ENCODE assay signal across 9 mouse cellular contexts in genomic region chr11:69655264-69656064, GRCm38 (mm10). TPM values are rescaled to one million over a fixed set of nuclear protein-coding genes. Genes with fewer than 3 reads are reported as not detected.
A peak's percentile ranks its signal among the peaks of the same experiment; 100 is the strongest.
DNase-seq lines count a peak whose midpoint lies in the region; ATAC-seq and TF ChIP-seq lines count a peak whose summit lies in the region.
"Had no signal": no experiment of that assay in that cellular context is flagged by ENCODE, and none has a peak within 500 bp of the region (broad histone marks: within the 10 kb centered on the region; RNA-seq: fewer than 3 reads in every experiment).

Gene Sox15, plus strand, starts transcription at chr11:69655314.

- peak; percentile 74 for ATAC-seq in lung, postnatal 0 days

- H3K36me3 ChIP-seq in forebrain, embryonic 10.5 days (replicated peaks) = peaks cover 97% of the 10 kb centered on the region
- H3K36me3 ChIP-seq in lung, postnatal 0 days (ENCODE audit: insufficient read depth, low read length) = peaks cover 31% of the 10 kb centered on the region

- TF ChIP-seq CTCF in lung, postnatal 0 days (IDR thresholded peaks at IDR 0.05) = peak; percentile 83

- no peak for TF ChIP-seq EP300 in lung, postnatal 0 days (IDR thresholded peaks at IDR 0.05)

- DNase-seq in Muller cell, postnatal 12 days (ENCODE audit: inconsistent ontology term) = peak; percentile 60
- peak; percentile 62 for DNase-seq in c-Kit-positive CD71-negative TER-119-negative erythroid progenitor cells, embryonic 14.5 days (ENCODE audit: low read depth)
- DNase-seq in forebrain, embryonic 10.5 days (ENCODE audit: extremely low spot score, low spot score) = peak; percentile 77
- peak; percentile 74 to 82 for DNase-seq in heart, postnatal 10 days
- peak; percentile 69 for DNase-seq in layer of hippocampus, adult 9-11 months
- DNase-seq in lung, postnatal 0 days (ENCODE audit: low spot score) = peak; percentile 81
- DNase-seq in retina, postnatal 7 days (ENCODE audit: low read depth, low spot score) = peak; percentile 66
- no peak for DNase-seq in T-cell, adult 2 months (ENCODE audit: low spot score)

- H3K9ac ChIP-seq in lung, postnatal 0 days (replicated peaks; ENCODE audit: low read depth) = no peak within 1 kb of the TSS

- no peaks in the 10 kb centered on the region for H3K9me3 ChIP-seq in forebrain, embryonic 10.5 days
- H3K9me3 ChIP-seq in lung, postnatal 0 days (ENCODE audit: low read length) = no peaks in the 10 kb centered on the region

- peak within 1 kb of the TSS; percentile 56; the same call in 1 of the 2 replicates for H3K27ac ChIP-seq in forebrain, embryonic 10.5 days
- H3K27ac ChIP-seq in lung, postnatal 0 days (ENCODE audit: low read length) = peak within 1 kb of the TSS; percentile 51; the same call in 1 of the 2 replicates

- H3K27me3 ChIP-seq in forebrain, embryonic 10.5 days (ENCODE audit: poor library complexity, severe bottlenecking) = no peaks in the 10 kb centered on the region
- H3K27me3 ChIP-seq in lung, postnatal 0 days (replicated peaks; ENCODE audit: insufficient read depth, low read length) = no peaks in the 10 kb centered on the region

- intact Hi-C loops in heart, postnatal 10 days (cut with DNase I) = loop anchor here (2.0 kb wide), 1 partner anchor 19 kb away; no protein-coding TSS in a partner anchor

- WGBS in forebrain, embryonic 10.5 days = 26% methylated on average over 34 of the region's 34 CpGs
- 25% methylated on average over 34 of the region's 34 CpGs for WGBS in lung, postnatal 0 days

- peak within 1 kb of the TSS; percentile 29 for H3K4me3 ChIP-seq in forebrain, embryonic 10.5 days
- H3K4me3 ChIP-seq in lung, postnatal 0 days (ENCODE audit: low read depth, low read length) = no peak within 1 kb of the TSS

- peaks cover 42% of the 10 kb centered on the region for H3K4me1 ChIP-seq in forebrain, embryonic 10.5 days
- no peaks in the 10 kb centered on the region for H3K4me1 ChIP-seq in lung, postnatal 0 days (ENCODE audit: insufficient read depth, low read depth, low read length)

- H3K4me2 ChIP-seq in lung, postnatal 0 days (replicated peaks; ENCODE audit: low read depth, low read length) = 0 out of 2 replicates have a peak within 1 kb of the TSS, but pooled peaks have one; percentile 11

RNA-seq across cellular contexts. Expression of gene Sox15, which starts in this region (rescaled TPM):
- not detected in 2 replicates for polyA plus RNA-seq in forebrain, embryonic 10.5 days (2016; fragmentation: Nextera tagmentation; extraction: Ambion mirVana)
- total RNA-seq in heart, postnatal 10 days (2021) = not detected
- polyA plus RNA-seq in lung, postnatal 0 days (2015; fragmentation: Nextera tagmentation; extraction: Ambion mirVana) = 0.14 and 0.17 TPM in 2 replicates
- polyA plus RNA-seq: large intestine, adult 2 months had no signal

Comparison
In these comparisons a context has a peak if more than half of its experiments do, and no peak if none do; other contexts are left out.
1. Peak in DNase-seq, H3K4me3 ChIP-seq and H3K27ac ChIP-seq in forebrain, embryonic 10.5 days; RNA of the gene not detected or under 1 TPM.
2. Peak in DNase-seq in heart, postnatal 10 days; RNA of the gene not detected or under 1 TPM.
3. Peak in DNase-seq, ATAC-seq, H3K27ac ChIP-seq and H3K4me2 ChIP-seq in lung, postnatal 0 days; RNA of the gene not detected or under 1 TPM.